Mouse (Mus musculus) embryonic facial prominence, embryonic 11.5 days (tissue): ENCODE results near the gene Sgce. TPM values are rescaled to one million over a fixed set of nuclear protein-coding genes. Genes with fewer than 3 reads are reported as not detected.
"Not testable (repeated sequence)": the region's sequence is repeated elsewhere in the genome, so short reads cannot be mapped to it uniquely, and the experiment has no call there.

Source experiments
- ATAC-seq: fragments of 200-750 bp; cut with Nextera tagmentation; replicated peaks from 2 replicates; pipeline ENCODE4 v1.8.0; 2017; ENCODE audit warnings: low read depth; ENCODE audit not compliant: insufficient number of reproducible peaks, low FRiP score, low TSS enrichment
- DNase-seq: peaks from one replicate; pipeline ENCODE4 v3.0.0-alpha.2; 2015; ENCODE audit warnings: low spot score
- H3K27ac ChIP-seq: fragments of 300-500 bp; sonication (generic); replicated peaks from 2 replicates; pipeline ENCODE4 v1.5.1; 2014; ENCODE audit warnings: mild to moderate bottlenecking, low read depth, low read length, control low read depth
- H3K27me3 ChIP-seq: fragments of 300-500 bp; sonication (generic); 2 replicates; pipeline ENCODE4 v1.6.1; 2014; ENCODE audit warnings: mild to moderate bottlenecking, low read length, moderate library complexity, mixed read lengths; ENCODE audit not compliant: control insufficient read depth, insufficient read depth
- H3K36me3 ChIP-seq: fragments of 300-500 bp; sonication (generic); replicated peaks from 2 replicates; pipeline ENCODE4 v1.6.1; 2014; ENCODE audit warnings: low read depth, mild to moderate bottlenecking, low read length, moderate library complexity, mixed read lengths; ENCODE audit not compliant: control insufficient read depth, insufficient read depth
- H3K4me1 ChIP-seq: fragments of 300-500 bp; sonication (generic); 2 replicates; pipeline ENCODE4 v1.6.1; 2014; ENCODE audit warnings: low read length, mixed read lengths; ENCODE audit not compliant: control insufficient read depth, insufficient read depth
- H3K4me2 ChIP-seq: fragments of 300-500 bp; sonication (generic); 2 replicates; pipeline ENCODE4 v1.6.1; 2014; ENCODE audit warnings: low read depth, mild to moderate bottlenecking, control low read depth, low read length, moderate library complexity
- H3K4me3 ChIP-seq: fragments of 300-500 bp; sonication (generic); 2 replicates; pipeline ENCODE4 v1.5.1; 2014; ENCODE audit warnings: low read depth, low read length, control low read depth
- H3K9ac ChIP-seq: fragments of 300-500 bp; sonication (generic); replicated peaks from 2 replicates; pipeline ENCODE4 v1.6.1; 2014; ENCODE audit warnings: mild to moderate bottlenecking, control low read depth, low read length
- H3K9me3 ChIP-seq: fragments of 300-500 bp; sonication (generic); replicated peaks from 2 replicates; pipeline ENCODE4 v1.6.1; 2016; ENCODE audit warnings: mild to moderate bottlenecking, low read length, inconsistent platforms, mixed read lengths; ENCODE audit not compliant: control insufficient read depth
- WGBS: fragments of 180-500 bp; shearing (Covaris S2); extraction: QIAGEN DNeasy Blood & Tissue Kit; methylation state at CpG from one replicate; pipeline ENCODE4 v1.1.7; 2014; 5-methylcytosine and 5-hydroxymethylcytosine counted together
- polyA plus RNA-seq: library from polyadenylated mRNA; unstranded; fragments of >200 nt; fragmentation: Nextera tagmentation; extraction: Ambion mirVana; gene quantifications from 2 replicates; pipeline ENCODE4 v1.2.1, GENCODE M21; 2014

The Sgce gene
- polyA plus RNA-seq, 1 experiment from 2014 or later = 51.1 TPM

GRCm38 (mm10) chr6:4658861-4659260, 88.1 kb downstream of the Sgce start:
- H3K9ac ChIP-seq = no peak overlapping the region
- 84% methylated on average over 13 of the region's 13 CpGs for WGBS
- no peak for ATAC-seq
- no peak for DNase-seq
- no peak overlapping the region for H3K27ac ChIP-seq
- no peaks in the 10 kb centered on the region for H3K4me1 ChIP-seq
- no peaks in the 10 kb centered on the region for H3K36me3 ChIP-seq
- H3K4me2 ChIP-seq = no peak overlapping the region
- no peaks in the 10 kb centered on the region for H3K27me3 ChIP-seq
- H3K4me3 ChIP-seq = no peak overlapping the region
- H3K9me3 ChIP-seq = no peaks in the 10 kb centered on the region

GRCm38 (mm10) chr6:4655924-4656323, 91.1 kb downstream of the Sgce start:
- WGBS = 94% methylated on average over 4 of the region's 4 CpGs
- DNase-seq (no peak), ATAC-seq (no peak)
- no peak overlapping the region for H3K9ac ChIP-seq
- H3K4me2 ChIP-seq = no peak overlapping the region
- no peaks in the 10 kb centered on the region for H3K9me3 ChIP-seq
- H3K27ac ChIP-seq = no peak overlapping the region
- H3K27me3 ChIP-seq = no peaks in the 10 kb centered on the region
- H3K4me3 ChIP-seq = no peak overlapping the region
- H3K36me3 ChIP-seq = no peaks in the 10 kb centered on the region
- H3K4me1 ChIP-seq = no peaks in the 10 kb centered on the region

GRCm38 (mm10) chr6:4655466-4655865, 91.5 kb downstream of the Sgce start:
- no peak overlapping the region for H3K4me3 ChIP-seq
- no peaks in the 10 kb centered on the region for H3K4me1 ChIP-seq
- no peak overlapping the region for H3K27ac ChIP-seq
- no peak for DNase-seq
- H3K36me3 ChIP-seq = no peaks in the 10 kb centered on the region
- H3K27me3 ChIP-seq = no peaks in the 10 kb centered on the region
- H3K9me3 ChIP-seq = no peaks in the 10 kb centered on the region
- WGBS = 84% methylated on average over 5 of the region's 5 CpGs
- H3K4me2 ChIP-seq = no peak overlapping the region
- ATAC-seq = no peak
- no peak overlapping the region for H3K9ac ChIP-seq

GRCm38 (mm10) chr6:4653741-4654140, 93.3 kb downstream of the Sgce start:
- not testable (repeated sequence) for H3K36me3 ChIP-seq, H3K4me1 ChIP-seq, H3K4me3 ChIP-seq, H3K4me2 ChIP-seq, DNase-seq, H3K9ac ChIP-seq, H3K27me3 ChIP-seq, H3K9me3 ChIP-seq, ATAC-seq, H3K27ac ChIP-seq
- WGBS = 95% methylated on average over 12 of the region's 12 CpGs

- Histone ChIP-seq H3K9ac (no peak overlapping the region), H3K4me3 (no peak overlapping the region), H3K4me1 (no peaks in the 10 kb centered on the region), H3K9me3 (no peaks in the 10 kb centered on the region), H3K36me3 (no peaks in the 10 kb centered on the region), H3K27me3 (no peaks in the 10 kb centered on the region), H3K4me2 (no peak overlapping the region), H3K27ac (no peak overlapping the region)
- 84% methylated on average over 8 of the region's 8 CpGs for WGBS
- DNase-seq (peak; percentile 23), ATAC-seq (no peak)
Measured at GRCm38 (mm10) chr6:4652596-4653134, 94.3 kb downstream of the Sgce start.

- Histone ChIP-seq H3K9ac (no peak overlapping the region), H3K9me3 (no peaks in the 10 kb centered on the region), H3K4me1 (no peaks in the 10 kb centered on the region), H3K36me3 (no peaks in the 10 kb centered on the region), H3K27me3 (no peaks in the 10 kb centered on the region), H3K4me2 (no peak overlapping the region), H3K4me3 (no peak overlapping the region), H3K27ac (no peak overlapping the region)
- DNase-seq (no peak), ATAC-seq (no peak)
- WGBS = 88% methylated on average over 3 of the region's 3 CpGs
Measured at GRCm38 (mm10) chr6:4647351-4647750, 99.7 kb downstream of the Sgce start.

- no peak for DNase-seq
- H3K27ac ChIP-seq = no peak overlapping the region
- no peaks in the 10 kb centered on the region for H3K9me3 ChIP-seq
- H3K27me3 ChIP-seq = no peaks in the 10 kb centered on the region
- H3K9ac ChIP-seq = no peak overlapping the region
- no peak for ATAC-seq
- H3K36me3 ChIP-seq = no peaks in the 10 kb centered on the region; the same call in 1 of the 2 replicates
- no peak overlapping the region for H3K4me2 ChIP-seq
- 92% methylated on average over 7 of the region's 7 CpGs for WGBS
- no peak overlapping the region for H3K4me3 ChIP-seq
- no peaks in the 10 kb centered on the region for H3K4me1 ChIP-seq
Measured at GRCm38 (mm10) chr6:4642068-4642467, 104.9 kb downstream of the Sgce start.

- no peak overlapping the region for H3K4me3 ChIP-seq
- WGBS = 73% methylated on average over 1 of the region's 1 CpGs
- no peaks in the 10 kb centered on the region for H3K9me3 ChIP-seq
- no peaks in the 10 kb centered on the region for H3K27me3 ChIP-seq
- H3K36me3 ChIP-seq = no peaks in the 10 kb centered on the region
- H3K4me1 ChIP-seq = no peaks in the 10 kb centered on the region
- ATAC-seq (no peak), DNase-seq (no peak)
- H3K9ac ChIP-seq = no peak overlapping the region
- H3K4me2 ChIP-seq = no peak overlapping the region
- no peak overlapping the region for H3K27ac ChIP-seq
Measured at GRCm38 (mm10) chr6:4634804-4635203, 112.2 kb downstream of the Sgce start.
